Mouse (Mus musculus) T-cell, adult 2 months (primary cell): ENCODE results near the gene Pnn.

Experiments used
- DNase-seq: peaks from one replicate; pipeline ENCODE4 v3.0.0; 2022; ENCODE audit warnings: low spot score

The Pnn gene

GRCm38 (mm10) chr12:59074052-59074451, 7.4 kb downstream of the Pnn start:
- DNase-seq, result no peak

GRCm38 (mm10) chr12:59076996-59077395, 10.3 kb downstream of the Pnn start:
- DNase-seq, result no peak

GRCm38 (mm10) chr12:59077883-59078282, 11.2 kb downstream of the Pnn start:
- no peak for DNase-seq

- DNase-seq, result no peak
These were observed 13.8 kb downstream of the Pnn start for GRCm38 (mm10) chr12:59080461-59080860.

GRCm38 (mm10) chr12:59084446-59084845, 17.8 kb downstream of the Pnn start:
- no peak for DNase-seq

GRCm38 (mm10) chr12:59086171-59086570, 19.5 kb downstream of the Pnn start:
- DNase-seq, result no peak

GRCm38 (mm10) chr12:59093543-59093942, 26.9 kb downstream of the Pnn start:
- no peak for DNase-seq

GRCm38 (mm10) chr12:59095104-59096025, 28.7 kb downstream of the Pnn start, which contains the start of gene Mia2:
Mia2 (plus strand) TSS chr12:59095799.
- DNase-seq, result no peak

- no peak for DNase-seq
These were observed 38.1 kb downstream of the Pnn start for GRCm38 (mm10) chr12:59104771-59105170.

GRCm38 (mm10) chr12:59105914-59106313, 39.2 kb downstream of the Pnn start:
- DNase-seq, result no peak

GRCm38 (mm10) chr12:59106491-59106890, 39.8 kb downstream of the Pnn start:
- DNase-seq, result no peak

- no peak for DNase-seq
These were observed 41.2 kb downstream of the Pnn start for GRCm38 (mm10) chr12:59107926-59108325.

GRCm38 (mm10) chr12:59117184-59117583, 50.5 kb downstream of the Pnn start:
- no peak for DNase-seq
